1 mouse cellular context compared by ENCODE assay signal in the genomic region with DNA sequence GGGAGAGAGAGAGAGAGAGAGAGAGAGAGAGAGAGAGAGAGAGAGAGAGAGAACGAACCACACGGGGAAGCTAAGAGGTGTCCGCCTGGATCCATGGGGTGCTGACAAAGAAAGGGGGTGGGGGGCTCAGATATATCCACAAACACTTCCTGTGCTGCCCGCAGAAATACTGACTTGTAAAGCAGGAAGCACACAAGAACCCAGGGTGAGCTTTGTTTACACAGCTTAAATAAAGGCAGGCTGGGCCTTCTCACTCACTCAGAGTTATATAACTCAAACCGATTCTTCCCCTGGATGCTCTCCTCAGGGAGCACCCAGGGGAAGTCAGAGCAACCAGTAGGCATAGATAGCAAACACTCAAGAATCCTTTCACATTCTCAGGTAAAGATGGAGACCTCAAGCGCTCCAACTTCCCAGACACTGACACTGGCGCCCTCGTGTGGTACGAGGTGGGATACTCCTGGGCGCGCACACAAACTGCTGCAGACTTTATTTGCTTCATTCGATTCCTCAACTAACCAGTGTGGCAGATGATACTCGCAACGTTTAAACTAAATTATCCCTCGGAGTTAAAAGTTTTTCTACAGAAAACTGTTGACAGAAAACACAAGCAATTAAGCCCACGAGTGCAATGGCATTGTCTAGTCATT.
TF ChIP-seq lines count a peak whose summit lies in the region.

No protein-coding gene starts in this region.

TF ChIP-seq in CH12.LX, 34 proteins besides CTCF, POLR2A, EP300 and RAD21 (continued from another document):
- TF ChIP-seq E2F4 (IDR thresholded peaks at IDR 0.05; ENCODE audit: insufficient replicate concordance, low read depth, low read length) (no peak), CHD2 (IDR thresholded peaks at IDR 0.05; ENCODE audit: low read length) (no peak), ETS1 (conservative IDR thresholded peaks at IDR 0.05; ENCODE audit: low read depth, low read length) (no peak), BHLHE40 (IDR thresholded peaks at IDR 0.05; ENCODE audit: low read depth, low read length) (no peak), USF2 (conservative IDR thresholded peaks at IDR 0.05; ENCODE audit: low read depth, low read length) (no peak), JUN (IDR thresholded peaks at IDR 0.05; ENCODE audit: insufficient read depth, low read depth, low read length) (no peak), POLR2AphosphoS2 (IDR thresholded peaks at IDR 0.05; ENCODE audit: low read depth, low read length) (no peak), NRF1 (IDR thresholded peaks at IDR 0.05; ENCODE audit: low read depth, low read length) (no peak), UBTF (IDR thresholded peaks at IDR 0.05; ENCODE audit: low read depth, low read length) (no peak), SMC3 (IDR thresholded peaks at IDR 0.05; ENCODE audit: low read depth, low read length) (peak; percentile 93), HCFC1 (IDR thresholded peaks at IDR 0.05; ENCODE audit: low read depth, low read length) (no peak), ZMIZ1 (IDR thresholded peaks at IDR 0.05; ENCODE audit: low read depth, low read length) (no peak), SIN3A (IDR thresholded peaks at IDR 0.05; ENCODE audit: low read length) (no peak)
